Mouse (Mus musculus) spleen, postnatal 10 days (tissue): ENCODE measurements around the gene Otud1.

Experiments
- DNase-seq, 2 experiments: peaks; one replicate each; pipeline ENCODE4 v3.0.0; 2021 to 2022; ENCODE audit warnings: low spot score in 2 of 2

The Otud1 gene

DNA sequence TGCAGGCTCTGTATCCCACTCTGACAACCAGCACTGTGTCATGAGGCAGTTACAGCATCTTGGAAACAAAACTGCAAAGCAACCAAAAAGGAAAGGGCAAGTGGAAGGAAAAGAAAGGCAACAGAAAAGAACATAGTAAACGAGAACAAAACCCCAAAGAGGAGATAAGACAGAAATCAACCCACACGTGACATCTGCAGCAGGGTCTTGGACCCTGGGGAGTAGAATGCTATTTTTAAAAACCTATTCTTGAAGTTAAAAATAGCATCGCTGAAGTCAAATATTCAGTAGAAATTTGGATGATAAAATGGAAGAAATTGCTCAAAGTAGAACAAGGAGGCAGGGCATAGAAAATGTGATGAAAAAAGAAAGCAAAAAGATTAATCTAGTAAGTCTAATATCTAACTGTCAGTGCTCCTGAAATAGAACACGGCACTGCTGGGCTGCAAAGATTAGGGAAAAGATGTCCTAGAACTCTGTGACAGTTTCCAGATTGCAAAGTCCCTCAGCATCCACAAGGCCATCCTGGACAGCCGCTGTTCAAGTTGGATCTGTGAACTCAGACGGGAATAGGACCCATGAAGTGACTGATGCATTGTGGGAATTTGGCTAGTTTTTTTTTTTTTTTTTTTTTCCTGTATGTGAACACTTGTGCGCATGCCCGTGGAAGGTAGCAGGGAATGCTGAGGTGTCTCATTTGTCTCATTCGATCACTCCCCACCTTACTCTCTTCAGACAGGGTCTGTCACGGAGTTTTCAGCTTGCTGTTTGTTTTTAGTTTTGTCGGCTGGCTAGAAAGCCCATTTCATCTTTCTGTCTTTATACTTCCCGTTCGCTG lies 13.5 kb downstream of the Otud1 start:
- no peak for DNase-seq

DNA sequence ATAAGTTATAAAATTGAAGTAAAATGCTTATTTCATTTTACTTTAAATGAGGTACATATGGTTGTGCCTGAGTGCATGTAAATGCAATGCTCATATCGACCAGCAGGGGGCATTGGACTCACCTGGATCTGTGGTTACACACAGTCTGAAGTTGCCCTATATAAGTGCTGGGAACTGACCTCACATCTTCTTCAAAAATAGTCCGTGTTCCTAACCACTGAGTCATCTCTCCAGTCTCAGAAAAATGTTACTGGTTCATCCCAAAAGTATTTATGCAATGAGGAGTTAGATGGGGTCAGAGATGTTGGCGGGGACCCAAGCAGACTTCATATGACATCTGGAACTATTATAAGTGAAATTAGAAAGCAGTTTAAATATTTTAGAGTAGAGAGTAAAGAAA lies 25.4 kb downstream of the Otud1 start:
- DNase-seq: peak; percentile 33 to 65

GRCm38 (mm10) chr2:19685489-19686147 lies 28.1 kb downstream of the Otud1 start:
- DNase-seq: no peak

DNA sequence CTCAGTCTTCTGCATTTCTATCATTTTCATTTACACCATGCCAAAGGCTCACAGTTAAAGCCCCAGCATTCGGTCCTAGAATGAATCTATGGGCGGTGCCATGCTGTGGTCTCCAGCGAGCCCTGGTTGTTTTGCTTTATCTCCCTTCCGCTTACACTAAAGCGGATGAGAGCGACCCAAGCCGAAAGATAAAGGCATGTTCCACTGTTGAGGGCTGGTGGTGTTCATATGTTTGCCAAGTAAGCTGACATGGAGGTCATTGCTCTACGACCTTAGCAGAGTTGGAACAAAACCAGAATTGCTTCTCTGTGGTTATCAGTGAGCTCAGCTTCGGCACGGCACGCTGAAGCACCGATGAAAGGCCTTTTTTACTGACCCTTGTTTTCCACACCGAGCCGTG lies 32.5 kb downstream of the Otud1 start:
- DNase-seq: no peak

DNA sequence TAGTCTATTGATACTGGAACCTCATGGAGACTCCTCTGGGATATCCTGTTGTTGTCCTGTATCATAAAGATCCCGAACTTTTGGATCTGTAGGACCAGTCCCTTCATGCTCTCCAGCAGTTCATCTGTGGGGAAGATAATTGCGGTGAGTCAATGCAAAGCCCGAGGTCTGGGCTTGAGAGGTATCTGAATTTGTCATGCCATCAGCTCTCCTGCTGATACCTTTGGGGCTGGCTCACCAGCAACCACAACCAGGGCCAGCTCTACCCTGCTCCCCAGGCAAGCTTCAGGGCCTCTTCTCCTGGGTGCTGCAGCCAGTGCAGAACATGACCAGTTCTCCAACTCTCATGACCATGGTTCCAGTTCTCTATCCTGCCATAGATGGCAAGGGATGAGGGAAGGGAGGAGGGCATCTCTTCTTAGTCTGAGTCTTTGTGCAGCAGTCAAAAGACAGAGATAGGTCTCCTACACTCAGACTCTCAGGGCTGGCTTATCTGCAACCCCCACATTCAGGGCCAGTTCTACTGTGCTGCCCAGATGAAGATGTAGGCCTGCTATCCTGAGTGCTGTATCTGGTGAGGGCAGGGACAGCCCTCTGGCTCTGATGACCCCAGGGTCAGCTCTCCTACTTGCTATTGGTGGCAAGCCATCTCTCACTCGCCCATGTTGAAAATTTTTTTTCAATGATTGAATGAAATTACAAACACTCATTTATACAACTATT lies 42.2 kb downstream of the Otud1 start:
- DNase-seq: peak; percentile 11 to 25

DNA sequence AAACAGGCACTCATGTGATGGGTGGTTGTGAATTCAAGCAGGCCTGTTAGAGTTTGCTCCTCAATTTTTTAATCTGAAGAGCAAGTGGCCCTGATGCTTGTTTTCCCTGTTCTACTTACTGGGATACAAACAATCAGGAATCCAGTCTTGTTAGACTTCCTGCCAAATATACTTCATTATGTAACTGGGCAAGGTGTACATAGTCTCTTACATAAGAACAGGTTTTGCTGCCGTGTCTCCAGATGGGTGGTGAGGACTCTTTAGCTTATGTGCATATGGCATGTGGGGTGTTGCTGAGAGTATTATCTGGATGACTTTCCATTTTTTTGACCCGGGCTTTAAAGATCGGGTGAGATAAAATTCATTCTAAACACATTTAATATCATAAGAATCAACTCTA lies 43.8 kb downstream of the Otud1 start:
- no peak for DNase-seq

- DNase-seq: no peak
These were observed 45.6 kb downstream of the Otud1 start for GRCm38 (mm10) chr2:19703020-19703613.

DNA sequence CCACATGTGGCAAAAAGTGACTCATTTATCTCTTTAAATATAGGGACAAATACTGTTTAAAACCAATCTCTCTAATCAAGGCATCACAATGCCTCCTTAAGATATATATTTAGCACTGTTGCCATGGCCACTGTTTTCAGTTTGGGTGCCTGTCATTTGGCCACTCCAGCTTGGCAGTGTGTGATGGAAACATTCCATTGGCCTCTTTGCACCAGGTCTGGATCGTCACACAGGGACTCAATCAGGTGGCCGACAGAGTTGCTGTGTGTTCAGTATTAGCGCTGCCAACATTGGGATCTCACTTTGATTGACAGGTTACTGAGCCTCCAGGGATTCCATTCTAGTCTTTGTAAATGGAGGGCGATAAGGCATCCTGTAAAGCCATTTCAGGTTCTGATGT lies 46.1 kb downstream of the Otud1 start:
- no peak for DNase-seq

GRCm38 (mm10) chr2:19704272-19704671 lies 46.7 kb downstream of the Otud1 start:
- no peak for DNase-seq

GRCm38 (mm10) chr2:19706886-19707285 lies 49.3 kb downstream of the Otud1 start:
- no peak for DNase-seq
